ENCODE assay signal across 1 mouse cellular context in genomic region chr5:53154078-53154477, GRCm38 (mm10).
TF ChIP-seq lines count a peak whose summit lies in the region.

No protein-coding gene starts in this region.

TF ChIP-seq in MEL, 35 proteins besides CTCF, POLR2A, EP300 and RAD21 (continued from another document):
- TF ChIP-seq CHD1 (IDR thresholded peaks at IDR 0.05; ENCODE audit: low read depth, low read length) (no peak), RCOR1 (IDR thresholded peaks at IDR 0.05; ENCODE audit: low read depth, low read length) (no peak)
